Mouse (Mus musculus): ENCODE data around the gene Gpr4. TPM values are rescaled to one million over a fixed set of nuclear protein-coding genes. Genes with fewer than 3 reads are reported as not detected.

Gene Gpr4
- polyA plus RNA-seq, 1 experiment from 2014 or later: 0.09 TPM

DNA sequence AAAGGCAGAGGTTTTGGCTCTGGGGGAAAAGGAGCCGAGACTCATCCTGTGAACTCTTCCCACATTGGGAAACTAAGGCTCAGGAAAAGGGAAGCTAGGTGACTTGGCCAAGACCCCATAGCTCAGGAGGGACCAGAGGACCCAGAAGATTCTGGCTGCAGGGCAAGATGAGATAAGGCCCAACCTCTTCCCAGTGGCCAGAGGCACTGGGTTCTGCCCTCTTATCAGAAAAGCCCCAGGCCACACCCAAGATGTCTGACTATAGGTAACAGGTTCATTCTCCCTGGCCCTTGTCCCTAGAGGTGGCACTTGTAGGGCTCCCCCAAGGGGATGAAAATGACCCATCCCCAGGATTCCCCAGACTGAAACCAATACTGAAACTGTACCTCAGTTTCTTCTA lies 34.5 kb downstream of the Gpr4 start:
- no peak overlapping the region for H3K4me3 ChIP-seq (ENCODE audit: inconsistent target)
- WGBS (ENCODE audit: missing documents): 100% methylated on average over 1 of the region's 1 CpGs
- H3K36me3 ChIP-seq (ENCODE audit: inconsistent target): 0 out of 2 replicates have a peak, but pooled peaks cover 10% of the 10 kb centered on the region
- peaks cover 10% of the 10 kb centered on the region; the same call in 1 of the 2 replicates for H3K79me2 ChIP-seq (ENCODE audit: inconsistent target)
- no peak overlapping the region for H3K27ac ChIP-seq

DNA sequence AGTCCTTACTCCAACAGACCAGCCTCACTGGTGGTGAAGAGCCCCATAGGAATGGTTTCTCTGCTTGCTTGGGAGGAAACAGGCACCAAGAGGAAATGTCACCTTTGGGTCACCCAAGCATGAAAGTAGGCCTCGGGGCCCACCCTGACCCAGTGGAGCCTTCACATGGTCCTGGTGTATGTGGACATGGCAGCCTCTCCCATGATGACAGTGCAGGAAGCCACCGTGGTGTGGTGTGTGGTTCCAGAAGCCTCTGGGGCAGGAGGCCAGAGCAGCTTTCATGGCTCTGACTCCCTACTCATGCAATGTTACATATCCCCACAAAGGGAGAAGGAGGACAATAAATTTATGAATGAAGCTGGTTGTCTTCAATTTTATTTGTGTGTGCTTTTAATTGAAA lies 35.2 kb downstream of the Gpr4 start:
- no peak overlapping the region for H3K4me3 ChIP-seq (ENCODE audit: inconsistent target)
- WGBS (ENCODE audit: missing documents): 49% methylated on average over 2 of the region's 2 CpGs
- H3K36me3 ChIP-seq (ENCODE audit: inconsistent target): 0 out of 2 replicates have a peak, but pooled peaks cover 10% of the 10 kb centered on the region
- H3K27ac ChIP-seq: no peak overlapping the region
- H3K79me2 ChIP-seq (ENCODE audit: inconsistent target): peaks cover 4% of the 10 kb centered on the region; the same call in 1 of the 2 replicates

DNA sequence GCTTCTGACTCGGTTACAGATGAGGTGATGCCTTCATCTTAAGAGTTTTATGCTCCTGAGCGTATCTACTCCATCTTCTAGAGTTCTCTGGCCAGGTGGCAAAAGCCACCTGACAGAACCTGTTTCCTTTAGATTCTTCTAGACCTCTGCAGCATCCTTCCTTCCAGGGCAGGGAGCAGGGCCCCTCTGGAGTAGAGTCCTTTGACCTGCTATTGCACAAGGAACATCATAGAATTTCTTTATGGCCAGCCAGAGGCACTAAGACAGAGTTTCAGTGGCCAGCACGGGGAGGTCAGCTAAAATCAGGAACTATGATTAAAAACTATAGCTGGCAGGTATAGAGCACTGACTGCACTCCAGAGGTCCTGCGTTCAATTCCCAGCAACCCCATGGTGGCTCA lies 39.7 kb downstream of the Gpr4 start:
- no peaks in the 10 kb centered on the region for H3K79me2 ChIP-seq (ENCODE audit: inconsistent target)
- H3K4me3 ChIP-seq (ENCODE audit: inconsistent target): no peak overlapping the region
- no peak overlapping the region for H3K27ac ChIP-seq
- WGBS (ENCODE audit: missing documents): 80% methylated on average over 4 of the region's 4 CpGs
- peaks cover 5% of the 10 kb centered on the region; the same call in 1 of the 2 replicates for H3K36me3 ChIP-seq (ENCODE audit: inconsistent target)

DNA sequence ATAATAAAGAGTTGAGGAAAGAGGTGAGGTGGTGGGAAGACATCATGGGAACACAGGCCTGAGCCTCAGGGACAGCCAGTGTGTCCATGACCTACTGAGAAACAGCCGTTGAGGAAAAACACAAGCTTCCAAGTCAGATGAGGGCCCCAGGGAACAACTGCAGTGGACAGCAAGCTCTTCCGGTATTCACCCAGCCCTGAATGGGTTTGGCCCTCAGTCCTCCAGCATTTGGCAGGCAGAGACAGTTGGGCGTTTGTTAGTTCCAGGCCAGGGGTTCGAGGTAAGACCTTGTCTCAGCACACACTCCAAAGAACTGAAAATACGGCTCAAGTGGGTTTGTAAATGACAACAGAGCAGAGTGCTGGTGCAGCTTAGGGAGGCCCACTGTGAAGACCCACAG lies 41.1 kb downstream of the Gpr4 start:
- H3K4me3 ChIP-seq (ENCODE audit: inconsistent target): no peak overlapping the region
- WGBS (ENCODE audit: missing documents): 91% methylated on average over 5 of the region's 5 CpGs
- H3K27ac ChIP-seq: no peak overlapping the region
- peaks cover 15% of the 10 kb centered on the region; the same call in 1 of the 2 replicates for H3K36me3 ChIP-seq (ENCODE audit: inconsistent target)
- H3K79me2 ChIP-seq (ENCODE audit: inconsistent target): no peaks in the 10 kb centered on the region

DNA sequence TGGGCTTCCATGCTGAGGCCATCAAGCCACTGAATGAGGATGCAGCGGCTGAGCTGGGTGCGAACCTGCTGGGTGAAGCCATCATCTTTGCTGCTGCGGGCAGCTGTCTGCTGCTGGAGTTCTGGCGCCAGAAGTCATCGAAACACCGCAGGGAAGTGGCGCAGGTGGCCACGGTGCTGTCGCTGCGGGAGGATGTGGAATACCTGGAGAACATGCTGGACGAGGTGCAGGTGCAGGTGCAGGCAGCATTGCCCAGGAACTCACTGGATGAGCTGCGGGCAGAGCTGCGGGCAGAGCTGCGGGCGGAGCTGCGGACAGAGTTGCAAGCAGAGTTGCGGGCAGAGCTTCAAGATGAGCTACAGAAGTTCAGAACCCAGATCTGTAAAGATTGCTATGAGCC lies 43.1 kb downstream of the Gpr4 start:
- WGBS (ENCODE audit: missing documents): 98% methylated on average over 17 of the region's 17 CpGs
- peaks cover 34% of the 10 kb centered on the region; the same call in 1 of the 2 replicates for H3K36me3 ChIP-seq (ENCODE audit: inconsistent target)

DNA sequence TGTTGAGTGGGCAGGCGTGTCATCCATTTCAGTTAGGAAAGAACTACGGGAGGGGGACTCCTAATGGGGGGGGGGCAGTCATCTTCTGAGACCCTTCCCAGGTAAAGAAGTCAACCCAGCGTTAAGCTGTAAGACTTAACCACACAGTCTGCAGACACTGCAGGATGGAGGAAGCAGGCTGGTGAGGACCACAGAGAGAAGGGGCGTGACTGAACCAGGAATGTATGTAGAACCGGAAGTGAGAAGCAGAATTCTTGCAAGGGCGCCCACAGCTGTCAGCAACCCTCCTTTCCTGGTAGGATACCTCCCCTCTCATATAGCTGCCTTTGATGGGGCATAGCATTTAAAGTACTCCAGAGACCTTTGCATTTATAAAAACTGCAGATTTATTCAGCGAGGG lies 44.2 kb downstream of the Gpr4 start:
- H3K27ac ChIP-seq: no peak overlapping the region
- peaks cover 45% of the 10 kb centered on the region; the same call in 1 of the 2 replicates for H3K36me3 ChIP-seq (ENCODE audit: inconsistent target)
- WGBS (ENCODE audit: missing documents): 27% methylated on average over 7 of the region's 7 CpGs
- H3K4me3 ChIP-seq (ENCODE audit: inconsistent target): no peak overlapping the region
- H3K79me2 ChIP-seq (ENCODE audit: inconsistent target): no peaks in the 10 kb centered on the region

More for the DNA sequence above, 43.1 kb downstream of the Gpr4 start:
- Histone ChIP-seq H3K79me2 (ENCODE audit: inconsistent target) (no peaks in the 10 kb centered on the region), H3K27ac (no peak overlapping the region), H3K4me3 (ENCODE audit: inconsistent target) (no peak overlapping the region)

DNA sequence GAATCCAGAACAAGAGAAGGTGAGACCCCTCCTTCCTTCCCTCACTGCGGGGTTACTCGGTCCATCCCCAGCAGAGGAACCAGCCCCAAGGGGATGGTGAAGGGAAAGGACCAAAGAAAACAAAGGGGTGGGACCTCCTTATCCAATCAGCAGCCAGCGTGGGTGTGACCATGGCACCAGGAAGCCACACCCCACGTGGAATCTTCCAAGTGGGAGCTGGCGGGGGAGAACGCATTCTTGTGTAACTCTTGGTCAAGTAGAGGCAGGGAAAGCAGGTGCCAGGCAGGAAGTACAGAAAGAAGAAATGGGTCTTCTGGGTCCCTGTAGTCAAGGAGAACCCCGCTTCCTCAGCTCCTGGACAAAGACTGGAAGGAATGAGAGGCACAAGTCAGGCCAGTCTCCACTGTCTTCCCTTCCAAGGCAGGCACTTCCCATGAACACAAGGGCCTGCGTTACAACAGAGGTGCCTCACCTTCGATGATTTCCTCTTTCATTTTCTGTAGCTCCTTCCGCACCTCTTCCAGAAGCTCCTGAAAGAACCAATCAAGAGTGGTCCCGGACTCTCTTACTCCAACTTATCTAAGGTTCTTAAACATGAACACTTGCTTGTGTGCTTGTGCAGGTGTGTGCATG lies 45.2 kb downstream of the Gpr4 start:
- Histone ChIP-seq H3K27ac (no peak overlapping the region), H3K79me2 (ENCODE audit: inconsistent target) (no peaks in the 10 kb centered on the region), H3K36me3 (ENCODE audit: inconsistent target) (peaks cover 55% of the 10 kb centered on the region; the same call in 1 of the 2 replicates), H3K4me3 (ENCODE audit: inconsistent target) (no peak overlapping the region)
- WGBS (ENCODE audit: missing documents): 30% methylated on average over 10 of the region's 11 CpGs

DNA sequence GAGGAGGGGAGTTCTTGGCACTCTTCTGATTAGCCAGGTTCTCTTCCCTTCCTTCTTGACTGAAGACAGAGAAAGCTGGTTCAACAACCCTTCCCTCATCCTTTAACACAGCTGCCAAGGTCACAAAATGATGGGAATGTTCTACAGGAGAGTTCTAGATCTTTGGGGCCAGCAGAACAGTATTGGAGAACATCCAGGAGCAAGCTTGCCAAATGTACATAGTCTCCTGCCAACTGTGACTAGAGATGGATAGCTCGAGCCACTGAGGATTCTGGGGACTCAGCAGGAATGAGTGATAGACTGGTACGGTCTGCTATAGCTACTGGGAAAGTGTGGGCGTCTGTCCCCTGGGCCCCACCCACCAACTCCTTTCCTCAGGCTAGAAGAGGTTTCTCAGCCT lies 46.0 kb downstream of the Gpr4 start:
- Histone ChIP-seq H3K27ac (no peak overlapping the region), H3K36me3 (ENCODE audit: inconsistent target) (peaks cover 63% of the 10 kb centered on the region; the same call in 1 of the 2 replicates), H3K79me2 (ENCODE audit: inconsistent target) (no peaks in the 10 kb centered on the region; the same call in 1 of the 2 replicates), H3K4me3 (ENCODE audit: inconsistent target) (no peak overlapping the region)
- WGBS (ENCODE audit: missing documents): 87% methylated on average over 3 of the region's 3 CpGs

DNA sequence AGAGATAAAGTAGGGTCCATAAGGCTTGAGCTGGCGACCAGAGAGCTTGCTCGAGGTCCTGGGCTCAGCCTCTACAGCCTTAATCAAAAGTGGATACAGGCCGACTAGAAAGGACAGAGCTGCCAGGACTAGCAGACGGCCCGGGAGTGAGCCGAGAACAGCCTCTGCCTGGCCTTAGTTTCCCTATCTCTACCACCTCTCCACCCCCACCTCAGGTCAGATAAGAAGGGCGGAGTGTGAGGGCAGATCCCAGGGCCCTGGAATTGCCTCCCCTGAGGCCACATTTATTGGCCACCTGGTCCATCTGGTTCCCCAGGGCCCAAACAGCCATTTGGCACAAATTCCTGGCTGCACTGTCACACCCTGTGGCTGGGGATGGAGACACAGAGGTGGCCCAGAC lies 52.8 kb downstream of the Gpr4 start:
- no peak overlapping the region for H3K27ac ChIP-seq
- 85% methylated on average over 7 of the region's 7 CpGs for WGBS (ENCODE audit: missing documents)
- H3K36me3 ChIP-seq (ENCODE audit: inconsistent target): peaks cover 50% of the 10 kb centered on the region; the same call in 1 of the 2 replicates
- no peak overlapping the region for H3K4me3 ChIP-seq (ENCODE audit: inconsistent target)
- peaks cover 64% of the 10 kb centered on the region for H3K79me2 ChIP-seq (ENCODE audit: inconsistent target)

DNA sequence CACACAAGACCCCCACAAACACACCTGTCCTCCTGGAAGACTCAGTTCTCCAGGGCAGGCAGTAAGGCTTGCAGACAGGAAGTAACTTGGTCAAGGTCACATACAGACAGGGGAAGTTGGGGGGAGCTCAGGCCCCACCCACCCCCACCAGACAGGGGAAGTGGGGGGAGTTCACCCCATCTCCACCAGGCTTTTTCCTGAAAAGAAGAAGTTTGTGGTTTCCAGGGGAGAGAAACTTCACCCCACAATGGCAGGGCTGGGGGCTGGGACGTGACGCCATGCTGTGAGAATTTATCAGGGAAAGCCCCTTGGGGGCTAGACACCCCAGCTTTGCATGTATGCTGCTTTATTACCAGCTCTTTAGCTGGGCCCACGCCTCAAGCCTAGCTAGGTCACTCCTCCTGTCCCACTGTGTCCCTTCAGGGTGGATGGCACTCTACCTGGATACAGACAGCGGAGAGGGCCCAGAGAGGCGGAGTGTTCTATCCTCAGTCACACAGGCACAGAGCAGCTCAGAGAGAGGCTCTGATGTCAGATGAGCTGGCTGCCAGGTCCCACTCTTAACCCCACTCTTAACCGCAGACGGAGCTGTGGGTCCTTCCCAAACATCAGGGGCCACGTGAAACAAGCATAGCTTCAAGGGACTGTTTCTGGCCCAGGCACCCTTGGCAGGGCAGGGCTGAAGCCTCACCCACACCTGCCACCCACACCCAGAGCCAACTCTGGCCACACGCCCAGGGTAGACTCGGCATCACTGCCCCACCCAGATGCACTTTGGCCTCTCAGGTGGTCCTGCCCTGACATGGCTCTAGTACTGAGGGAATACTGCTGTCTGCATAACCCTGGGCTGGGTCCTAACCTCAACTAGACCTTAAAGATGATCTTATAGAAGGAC lies 53.8 kb downstream of the Gpr4 start:
- WGBS (ENCODE audit: missing documents): 16% methylated on average over 10 of the region's 10 CpGs
- Histone ChIP-seq H3K36me3 (ENCODE audit: inconsistent target) (peaks cover 40% of the 10 kb centered on the region; the same call in 1 of the 2 replicates), H3K27ac (peak overlapping the region; percentile 25), H3K4me3 (ENCODE audit: inconsistent target) (no peak overlapping the region), H3K79me2 (ENCODE audit: inconsistent target) (peaks cover 74% of the 10 kb centered on the region)

DNA sequence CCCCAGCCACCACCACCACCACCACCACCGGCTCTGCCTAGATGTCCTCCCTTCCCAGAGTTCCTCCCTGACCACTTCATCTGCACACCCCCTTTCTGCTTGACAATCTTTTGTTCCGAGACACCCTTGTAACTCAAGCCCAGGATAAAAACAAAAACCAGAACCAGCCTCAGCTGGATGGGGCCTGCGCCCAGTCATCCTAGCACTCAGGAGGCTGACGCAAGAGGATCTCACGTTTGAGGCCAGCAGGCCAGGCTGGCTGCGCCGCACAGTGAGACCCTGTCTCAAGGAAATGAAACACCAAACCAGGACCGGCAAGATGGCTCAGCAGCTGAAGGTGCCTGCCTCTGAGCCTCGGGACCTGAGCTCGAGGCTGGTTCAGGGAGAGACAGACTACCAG lies 54.7 kb downstream of the Gpr4 start:
- Histone ChIP-seq H3K27ac (peak overlapping the region; percentile 25; the same call in 1 of the 2 replicates), H3K36me3 (ENCODE audit: inconsistent target) (peaks cover 31% of the 10 kb centered on the region; the same call in 1 of the 2 replicates), H3K79me2 (ENCODE audit: inconsistent target) (peaks cover 74% of the 10 kb centered on the region), H3K4me3 (ENCODE audit: inconsistent target) (no peak overlapping the region)
- whole genome bisulfite sequencing (ENCODE audit: missing documents): 21% methylated on average over 10 of the region's 10 CpGs

DNA sequence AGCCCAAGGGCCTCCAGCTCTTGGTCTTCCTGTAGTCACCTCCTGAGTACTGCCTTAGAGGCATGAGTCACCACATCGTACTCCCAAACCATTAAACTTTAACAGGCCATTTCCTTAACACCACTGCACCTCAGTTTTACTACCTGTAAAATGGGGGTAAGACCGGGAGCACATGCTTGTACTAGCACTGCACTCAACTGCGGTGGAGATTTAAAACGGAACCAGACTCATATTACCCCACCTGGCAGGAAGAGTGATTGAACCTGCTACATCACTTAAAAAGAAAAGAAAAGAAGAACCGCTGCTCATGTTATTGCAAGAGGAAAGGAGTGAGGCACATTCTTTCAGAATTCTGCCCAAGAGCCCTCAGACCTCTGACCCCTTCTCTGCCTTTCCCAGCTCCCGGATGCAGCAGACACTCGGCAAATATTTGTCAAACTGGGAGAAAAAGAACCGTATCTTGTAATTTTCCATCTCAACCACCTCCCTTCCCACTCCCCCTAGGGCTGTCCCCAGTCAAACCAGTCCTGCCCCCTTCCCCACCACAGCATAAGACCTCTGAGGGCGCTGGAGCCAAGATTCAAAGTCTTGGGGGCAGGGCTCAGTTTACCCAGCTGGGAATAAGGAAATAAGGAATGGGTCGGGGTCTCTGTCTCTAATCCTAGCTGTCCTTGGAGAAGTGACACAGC lies 56.8 kb downstream of the Gpr4 start:
- peaks cover 70% of the 10 kb centered on the region for H3K79me2 ChIP-seq (ENCODE audit: inconsistent target)
- WGBS (ENCODE audit: missing documents): 25% methylated on average over 10 of the region's 10 CpGs
- peaks cover 10% of the 10 kb centered on the region; the same call in 1 of the 2 replicates for H3K36me3 ChIP-seq (ENCODE audit: inconsistent target)
- H3K27ac ChIP-seq: peak overlapping the region; percentile 71
- H3K4me3 ChIP-seq (ENCODE audit: inconsistent target): peak overlapping the region; percentile 82

DNA sequence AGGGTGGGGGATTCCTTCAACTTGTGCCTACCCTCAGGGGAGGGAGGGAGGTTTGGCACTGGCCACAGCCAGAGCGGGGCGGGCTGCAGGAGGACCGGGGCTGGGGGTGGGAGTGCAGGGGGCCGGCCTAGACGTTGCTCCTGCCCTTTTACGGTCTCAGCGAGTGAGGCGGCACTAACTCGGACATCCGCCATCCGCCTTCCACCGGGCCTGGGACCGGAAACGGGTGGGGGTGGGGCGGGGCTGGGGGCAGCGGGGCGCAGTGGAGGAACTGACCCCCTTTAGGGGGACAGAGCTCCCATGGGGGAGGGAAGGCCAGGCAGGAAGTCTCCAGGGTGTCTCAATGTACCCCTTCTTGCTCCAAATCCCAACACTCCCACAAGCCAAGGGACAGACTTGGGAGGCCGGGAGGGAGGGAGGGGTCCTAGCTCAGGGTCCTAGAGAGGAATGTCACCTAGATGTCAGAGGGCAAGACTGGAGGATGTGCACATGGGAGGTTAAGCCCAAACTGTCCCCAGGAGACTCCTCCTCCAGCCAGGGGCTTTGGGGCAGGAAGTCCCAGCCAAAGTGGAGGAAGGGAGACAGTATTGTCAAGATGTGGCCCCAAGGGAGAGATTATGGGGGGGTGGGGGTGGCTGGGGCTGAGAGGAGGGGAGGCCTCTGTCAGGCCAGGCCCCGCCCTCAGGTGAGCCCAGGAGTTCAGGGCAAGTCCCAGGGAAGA lies 57.5 kb downstream of the Gpr4 start:
- H3K36me3 ChIP-seq (ENCODE audit: inconsistent target): peaks cover 3% of the 10 kb centered on the region; the same call in 1 of the 2 replicates
- WGBS (ENCODE audit: missing documents): 3% methylated on average over 18 of the region's 19 CpGs
- H3K79me2 ChIP-seq (ENCODE audit: inconsistent target): peaks cover 63% of the 10 kb centered on the region
- H3K4me3 ChIP-seq (ENCODE audit: inconsistent target): peak overlapping the region; percentile 82
- H3K27ac ChIP-seq: peak overlapping the region; percentile 71

All from macrophage (primary cell).